Mouse (Mus musculus): Measurements from ENCODE around the gene Vars.

GRCm38 (mm10) chr17:35045807-35046680 lies 45.3 kb downstream of the Vars start:
- no peak for TF ChIP-seq CTCF (IDR thresholded peaks at IDR 0.05)
- no peak for TF ChIP-seq EP300 (IDR thresholded peaks at IDR 0.05)

Measured in lung, postnatal 0 days (tissue).